Mouse (Mus musculus): ENCODE data around the gene B4galt4.
A peak's percentile ranks its signal among the peaks of the same experiment; 100 is the strongest.
"Not testable (repeated sequence)": the region's sequence is repeated elsewhere in the genome, so short reads cannot be mapped to it uniquely, and the experiment has no call there.

B4galt4 gene

GRCm38 (mm10) chr16:38742113-38742658 is at the start of gene B4galt4:
B4galt4 (plus strand) TSS chr16:38742264.
- DNase-seq: peak; percentile 90

GRCm38 (mm10) chr16:38694906-38695540 is 47.0 kb upstream of the B4galt4 start:
- no peak for DNase-seq

- DNase-seq: no peak
These were observed 46.5 kb upstream of the B4galt4 start for GRCm38 (mm10) chr16:38695557-38695956.

GRCm38 (mm10) chr16:38697611-38698010 is 44.5 kb upstream of the B4galt4 start:
- no peak for DNase-seq

- DNase-seq: peak; percentile 61
These were observed 41.5 kb upstream of the B4galt4 start for GRCm38 (mm10) chr16:38700392-38701162.

GRCm38 (mm10) chr16:38701492-38702185 is 40.4 kb upstream of the B4galt4 start:
- peak; percentile 35 for DNase-seq

- DNase-seq: no peak
These were observed 39.7 kb upstream of the B4galt4 start for GRCm38 (mm10) chr16:38702316-38702715.

GRCm38 (mm10) chr16:38703501-38703900 is 38.6 kb upstream of the B4galt4 start:
- DNase-seq: no peak

- peak; percentile 85 for DNase-seq
These were observed 36.4 kb upstream of the B4galt4 start for GRCm38 (mm10) chr16:38705531-38706281.

- peak; percentile 90 for DNase-seq
These were observed 35.3 kb upstream of the B4galt4 start for GRCm38 (mm10) chr16:38706782-38707181.

- DNase-seq: peak; percentile 47
These were observed 33.0 kb upstream of the B4galt4 start for GRCm38 (mm10) chr16:38708962-38709520.

GRCm38 (mm10) chr16:38711245-38711644 is 30.8 kb upstream of the B4galt4 start:
- peak; percentile 57 for DNase-seq

- DNase-seq: peak; percentile 52
These were observed 30.0 kb upstream of the B4galt4 start for GRCm38 (mm10) chr16:38712105-38712504.

GRCm38 (mm10) chr16:38712581-38713403 is 29.3 kb upstream of the B4galt4 start, which contains the start of gene Arhgap31:
Arhgap31 (minus strand) TSS chr16:38713274.
- peak; percentile 95 for DNase-seq

GRCm38 (mm10) chr16:38713404-38714258 is 28.4 kb upstream of the B4galt4 start:
- no peak for DNase-seq

GRCm38 (mm10) chr16:38714259-38714526 is 27.9 kb upstream of the B4galt4 start:
- DNase-seq: not testable (repeated sequence)

GRCm38 (mm10) chr16:38721377-38721776 is 20.7 kb upstream of the B4galt4 start:
- DNase-seq: no peak

- no peak for DNase-seq
These were observed 17.8 kb upstream of the B4galt4 start for GRCm38 (mm10) chr16:38724256-38724655.

GRCm38 (mm10) chr16:38724974-38725373 is 17.1 kb upstream of the B4galt4 start:
- peak; percentile 76 for DNase-seq

- no peak for DNase-seq
These were observed 13.4 kb upstream of the B4galt4 start for GRCm38 (mm10) chr16:38728576-38729132.
